Mouse (Mus musculus): ENCODE data around the gene Sdhc.
A peak's percentile ranks its signal among the peaks of the same experiment; 100 is the strongest.

Gene Sdhc

GRCm38 (mm10) chr1:171184314-171184713 is 33.9 kb upstream of the Sdhc start:
- Histone ChIP-seq H3K36me3 (ENCODE audit: control insufficient read depth, insufficient read depth, low read length, poor library complexity, severe bottlenecking) (no peaks in the 10 kb centered on the region), H3K27me3 (ENCODE audit: control insufficient read depth, insufficient read depth, low read length, poor library complexity, severe bottlenecking) (no peaks in the 10 kb centered on the region)
- peak; percentile 72 for DNase-seq (ENCODE audit: low read depth, low spot score)

GRCm38 (mm10) chr1:171183620-171184019 is 33.2 kb upstream of the Sdhc start:
- no peaks in the 10 kb centered on the region for H3K36me3 ChIP-seq (ENCODE audit: control insufficient read depth, insufficient read depth, low read length, poor library complexity, severe bottlenecking)
- no peak for DNase-seq (ENCODE audit: low read depth, low spot score)
- H3K27me3 ChIP-seq (ENCODE audit: control insufficient read depth, insufficient read depth, low read length, poor library complexity, severe bottlenecking), result no peaks in the 10 kb centered on the region

GRCm38 (mm10) chr1:171183025-171183424 is 32.6 kb upstream of the Sdhc start:
- no peak for DNase-seq (ENCODE audit: low read depth, low spot score)
- H3K36me3 ChIP-seq (ENCODE audit: control insufficient read depth, insufficient read depth, low read length, poor library complexity, severe bottlenecking), result no peaks in the 10 kb centered on the region
- H3K27me3 ChIP-seq (ENCODE audit: control insufficient read depth, insufficient read depth, low read length, poor library complexity, severe bottlenecking), result no peaks in the 10 kb centered on the region

GRCm38 (mm10) chr1:171179487-171180171 is 29.2 kb upstream of the Sdhc start:
- Histone ChIP-seq H3K36me3 (ENCODE audit: control insufficient read depth, insufficient read depth, low read length, poor library complexity, severe bottlenecking) (no peaks in the 10 kb centered on the region), H3K27me3 (ENCODE audit: control insufficient read depth, insufficient read depth, low read length, poor library complexity, severe bottlenecking) (no peaks in the 10 kb centered on the region)
- DNase-seq (ENCODE audit: low read depth, low spot score), result no peak

- H3K27me3 ChIP-seq (ENCODE audit: control insufficient read depth, insufficient read depth, low read length, poor library complexity, severe bottlenecking), result no peaks in the 10 kb centered on the region
Observed at GRCm38 (mm10) chr1:171172779-171173178, 22.4 kb upstream of the Sdhc start.

GRCm38 (mm10) chr1:171171138-171171537 is 20.7 kb upstream of the Sdhc start:
- H3K36me3 ChIP-seq (ENCODE audit: control insufficient read depth, insufficient read depth, low read length, poor library complexity, severe bottlenecking), result no peaks in the 10 kb centered on the region
- DNase-seq (ENCODE audit: low read depth, low spot score), result no peak
- no peaks in the 10 kb centered on the region for H3K27me3 ChIP-seq (ENCODE audit: control insufficient read depth, insufficient read depth, low read length, poor library complexity, severe bottlenecking)

More at GRCm38 (mm10) chr1:171172779-171173178, 22.4 kb upstream of the Sdhc start:
- DNase-seq (ENCODE audit: low read depth, low spot score), result no peak
- no peaks in the 10 kb centered on the region for H3K36me3 ChIP-seq (ENCODE audit: control insufficient read depth, insufficient read depth, low read length, poor library complexity, severe bottlenecking)

- H3K36me3 ChIP-seq (ENCODE audit: control insufficient read depth, insufficient read depth, low read length, poor library complexity, severe bottlenecking), result no peaks in the 10 kb centered on the region
- peaks cover 1% of the 10 kb centered on the region; the same call in 1 of the 2 replicates for H3K27me3 ChIP-seq (ENCODE audit: control insufficient read depth, insufficient read depth, low read length, poor library complexity, severe bottlenecking)
- DNase-seq (ENCODE audit: low read depth, low spot score), result no peak
Observed at GRCm38 (mm10) chr1:171169913-171170312, 19.5 kb upstream of the Sdhc start.

- no peak for DNase-seq (ENCODE audit: low read depth, low spot score)
- Histone ChIP-seq H3K27me3 (ENCODE audit: control insufficient read depth, insufficient read depth, low read length, poor library complexity, severe bottlenecking) (peaks cover 1% of the 10 kb centered on the region; the same call in 1 of the 2 replicates), H3K36me3 (ENCODE audit: control insufficient read depth, insufficient read depth, low read length, poor library complexity, severe bottlenecking) (no peaks in the 10 kb centered on the region)
Observed at GRCm38 (mm10) chr1:171168906-171169305, 18.5 kb upstream of the Sdhc start.

- H3K27me3 ChIP-seq (ENCODE audit: control insufficient read depth, insufficient read depth, low read length, poor library complexity, severe bottlenecking), result peaks cover 1% of the 10 kb centered on the region; the same call in 1 of the 2 replicates
- H3K36me3 ChIP-seq (ENCODE audit: control insufficient read depth, insufficient read depth, low read length, poor library complexity, severe bottlenecking), result no peaks in the 10 kb centered on the region
- DNase-seq (ENCODE audit: low read depth, low spot score), result no peak
Observed at GRCm38 (mm10) chr1:171165629-171166345, 15.4 kb upstream of the Sdhc start.

GRCm38 (mm10) chr1:171164258-171164657 is 13.9 kb upstream of the Sdhc start:
- Histone ChIP-seq H3K27me3 (ENCODE audit: control insufficient read depth, insufficient read depth, low read length, poor library complexity, severe bottlenecking) (peaks cover 1% of the 10 kb centered on the region; the same call in 1 of the 2 replicates), H3K36me3 (ENCODE audit: control insufficient read depth, insufficient read depth, low read length, poor library complexity, severe bottlenecking) (no peaks in the 10 kb centered on the region)
- peak; percentile 35 for DNase-seq (ENCODE audit: low read depth, low spot score)

- Histone ChIP-seq H3K27me3 (ENCODE audit: control insufficient read depth, insufficient read depth, low read length, poor library complexity, severe bottlenecking) (peaks cover 1% of the 10 kb centered on the region; the same call in 1 of the 2 replicates), H3K36me3 (ENCODE audit: control insufficient read depth, insufficient read depth, low read length, poor library complexity, severe bottlenecking) (no peaks in the 10 kb centered on the region)
- DNase-seq (ENCODE audit: low read depth, low spot score), result no peak
Observed at GRCm38 (mm10) chr1:171162526-171162925, 12.1 kb upstream of the Sdhc start.

GRCm38 (mm10) chr1:171159485-171159975 is 9.1 kb upstream of the Sdhc start:
- H3K36me3 ChIP-seq (ENCODE audit: control insufficient read depth, insufficient read depth, low read length, poor library complexity, severe bottlenecking), result no peaks in the 10 kb centered on the region
- peak; percentile 15 for DNase-seq (ENCODE audit: low read depth, low spot score)
- no peaks in the 10 kb centered on the region for H3K27me3 ChIP-seq (ENCODE audit: control insufficient read depth, insufficient read depth, low read length, poor library complexity, severe bottlenecking)

GRCm38 (mm10) chr1:171157965-171158364 is 7.6 kb upstream of the Sdhc start:
- H3K27me3 ChIP-seq (ENCODE audit: control insufficient read depth, insufficient read depth, low read length, poor library complexity, severe bottlenecking), result no peaks in the 10 kb centered on the region
- no peaks in the 10 kb centered on the region for H3K36me3 ChIP-seq (ENCODE audit: control insufficient read depth, insufficient read depth, low read length, poor library complexity, severe bottlenecking)
- DNase-seq (ENCODE audit: low read depth, low spot score), result no peak

- Histone ChIP-seq H3K36me3 (ENCODE audit: control insufficient read depth, insufficient read depth, low read length, poor library complexity, severe bottlenecking) (no peaks in the 10 kb centered on the region), H3K27me3 (ENCODE audit: control insufficient read depth, insufficient read depth, low read length, poor library complexity, severe bottlenecking) (no peaks in the 10 kb centered on the region)
- DNase-seq (ENCODE audit: low read depth, low spot score), result no peak
Observed at GRCm38 (mm10) chr1:171156644-171157043, 6.2 kb upstream of the Sdhc start.

GRCm38 (mm10) chr1:171151966-171152365 is 1.6 kb upstream of the Sdhc start:
- DNase-seq (ENCODE audit: low read depth, low spot score), result no peak
- H3K27me3 ChIP-seq (ENCODE audit: control insufficient read depth, insufficient read depth, low read length, poor library complexity, severe bottlenecking), result no peaks in the 10 kb centered on the region

More at GRCm38 (mm10) chr1:171151966-171152365, 1.6 kb upstream of the Sdhc start:
- H3K36me3 ChIP-seq (ENCODE audit: control insufficient read depth, insufficient read depth, low read length, poor library complexity, severe bottlenecking), result no peaks in the 10 kb centered on the region

Measured in splenic B cell, adult 2 months (primary cell).